Mouse (Mus musculus): Measurements from ENCODE around the gene Rsph4a. TPM values are rescaled to one million over a fixed set of nuclear protein-coding genes. Genes with fewer than 3 reads are reported as not detected.

The Rsph4a gene
- polyA plus RNA-seq, 2 experiments: not detected

GRCm38 (mm10) chr10:33905489-33905888 is 578 bp downstream of the Rsph4a start:
- no peak for ATAC-seq (ENCODE audit: insufficient read depth)
- 7% methylated on average over 6 of the region's 6 CpGs for WGBS (ENCODE audit: insufficient replicate concordance)
- H3K4me1 ChIP-seq (replicated peaks; ENCODE audit: control insufficient read depth in 2 of 2, insufficient read depth in 2 of 2, low read length in 1 of 2): no peaks in the 10 kb centered on the region
- no peak for DNase-seq (ENCODE audit: low read depth in 3 of 3, low spot score in 3 of 3)
- peak overlapping the region; percentile 44; the same call in 1 of the 2 replicates for H3K4me2 ChIP-seq (ENCODE audit: low read depth)
- TF ChIP-seq CTCF (IDR thresholded peaks at IDR 0.05; ENCODE audit: low read depth) (no peak), EP300 (IDR thresholded peaks at IDR 0.05; ENCODE audit: low read depth) (no peak)
- no peak overlapping the region for H3K27ac ChIP-seq
- H3K4me3 ChIP-seq (ENCODE audit: insufficient read depth in 1 of 2, low read depth in 2 of 2, low read length in 2 of 2): no peak overlapping the region
- H3K9ac ChIP-seq (replicated peaks): no peak overlapping the region
- H3K36me3 ChIP-seq (replicated peaks; ENCODE audit: control insufficient read depth, insufficient read depth, low read depth): no peaks in the 10 kb centered on the region
- no peaks in the 10 kb centered on the region for H3K27me3 ChIP-seq (ENCODE audit: control insufficient read depth, insufficient read depth, low read length)
- no peaks in the 10 kb centered on the region for H3K9me3 ChIP-seq (ENCODE audit: control insufficient read depth, low read length)

GRCm38 (mm10) chr10:33940702-33941101 is 35.8 kb downstream of the Rsph4a start:
- DNase-seq (ENCODE audit: low read depth in 3 of 3, low spot score in 3 of 3) (no peak), ATAC-seq (ENCODE audit: insufficient read depth) (no peak)
- Histone ChIP-seq H3K9me3 (ENCODE audit: control insufficient read depth, low read length) (no peaks in the 10 kb centered on the region), H3K4me1 (replicated peaks; ENCODE audit: control insufficient read depth in 2 of 2, insufficient read depth in 2 of 2, low read length in 1 of 2) (peaks cover 0 to 3% of the 10 kb centered on the region in 2 experiments; a peak in 1 of 4 replicates), H3K9ac (replicated peaks) (no peak overlapping the region), H3K4me2 (ENCODE audit: low read depth) (no peak overlapping the region), H3K27ac (no peak overlapping the region), H3K36me3 (replicated peaks; ENCODE audit: control insufficient read depth, insufficient read depth, low read depth) (peaks cover 28% of the 10 kb centered on the region), H3K4me3 (ENCODE audit: insufficient read depth in 1 of 2, low read depth in 2 of 2, low read length in 2 of 2) (no peak overlapping the region), H3K27me3 (ENCODE audit: control insufficient read depth, insufficient read depth, low read length) (no peaks in the 10 kb centered on the region)
- TF ChIP-seq CTCF (IDR thresholded peaks at IDR 0.05; ENCODE audit: low read depth): no peak
- no peak for TF ChIP-seq EP300 (IDR thresholded peaks at IDR 0.05; ENCODE audit: low read depth)

- Histone ChIP-seq H3K9ac (replicated peaks) (no peak overlapping the region), H3K36me3 (replicated peaks; ENCODE audit: control insufficient read depth, insufficient read depth, low read depth) (peaks cover 21% of the 10 kb centered on the region)
These were observed 40.5 kb downstream of the Rsph4a start for GRCm38 (mm10) chr10:33945390-33945789.

GRCm38 (mm10) chr10:33946336-33946735 is 41.4 kb downstream of the Rsph4a start:
- TF ChIP-seq EP300 (IDR thresholded peaks at IDR 0.05; ENCODE audit: low read depth) (no peak), CTCF (IDR thresholded peaks at IDR 0.05; ENCODE audit: low read depth) (no peak)

More at GRCm38 (mm10) chr10:33945390-33945789, 40.5 kb downstream of the Rsph4a start:
- H3K4me3 ChIP-seq (ENCODE audit: insufficient read depth in 1 of 2, low read depth in 2 of 2, low read length in 2 of 2): no peak overlapping the region
- peaks cover 0 to 7% of the 10 kb centered on the region in 2 experiments; a peak in 3 of 4 replicates for H3K4me1 ChIP-seq (replicated peaks; ENCODE audit: control insufficient read depth in 2 of 2, insufficient read depth in 2 of 2, low read length in 1 of 2)
- no peak overlapping the region for H3K27ac ChIP-seq
- H3K9me3 ChIP-seq (ENCODE audit: control insufficient read depth, low read length): no peaks in the 10 kb centered on the region
- 72% methylated on average over 3 of the region's 3 CpGs for WGBS (ENCODE audit: insufficient replicate concordance)
- no peak overlapping the region for H3K4me2 ChIP-seq (ENCODE audit: low read depth)
- TF ChIP-seq EP300 (IDR thresholded peaks at IDR 0.05; ENCODE audit: low read depth) (no peak), CTCF (IDR thresholded peaks at IDR 0.05; ENCODE audit: low read depth) (no peak)
- no peak for ATAC-seq (ENCODE audit: insufficient read depth)
- no peak for DNase-seq (ENCODE audit: low read depth in 3 of 3, low spot score in 3 of 3)
- H3K27me3 ChIP-seq (ENCODE audit: control insufficient read depth, insufficient read depth, low read length): no peaks in the 10 kb centered on the region

GRCm38 (mm10) chr10:33950803-33951583 is 46.1 kb downstream of the Rsph4a start, which contains the start of gene Zup1:
Gene Zup1 (minus strand): TSS chr10:33951269.
- Histone ChIP-seq H3K9me3 (ENCODE audit: control insufficient read depth, low read length) (no peaks in the 10 kb centered on the region), H3K36me3 (replicated peaks; ENCODE audit: control insufficient read depth, insufficient read depth, low read depth) (peaks cover 8% of the 10 kb centered on the region; the same call in 1 of the 2 replicates), H3K9ac (replicated peaks) (peak within 1 kb of the TSS; percentile 97), H3K4me1 (replicated peaks; ENCODE audit: control insufficient read depth in 2 of 2, insufficient read depth in 2 of 2, low read length in 1 of 2) (peaks cover 0 to 5% of the 10 kb centered on the region in 2 experiments; a peak in 3 of 4 replicates), H3K4me2 (ENCODE audit: low read depth) (peak within 1 kb of the TSS; percentile 75), H3K27ac (peak within 1 kb of the TSS; percentile 80), H3K27me3 (ENCODE audit: control insufficient read depth, insufficient read depth, low read length) (no peaks in the 10 kb centered on the region), H3K4me3 (ENCODE audit: insufficient read depth in 1 of 2, low read depth in 2 of 2, low read length in 2 of 2) (peak within 1 kb of the TSS; percentile 96 to 99)
- TF ChIP-seq EP300 (IDR thresholded peaks at IDR 0.05; ENCODE audit: low read depth) (no peak), CTCF (IDR thresholded peaks at IDR 0.05; ENCODE audit: low read depth) (no peak)
- WGBS (ENCODE audit: insufficient replicate concordance): 2% methylated on average over 42 of the region's 42 CpGs
- DNase-seq (ENCODE audit: low read depth in 3 of 3, low spot score in 3 of 3): peak; percentile 77 to 80 (median 78)
- peak; percentile 94 for ATAC-seq (ENCODE audit: insufficient read depth)

More at GRCm38 (mm10) chr10:33946336-33946735, 41.4 kb downstream of the Rsph4a start:
- WGBS (ENCODE audit: insufficient replicate concordance): 75% methylated on average over 2 of the region's 2 CpGs
- no peaks in the 10 kb centered on the region for H3K27me3 ChIP-seq (ENCODE audit: control insufficient read depth, insufficient read depth, low read length)
- H3K9ac ChIP-seq (replicated peaks): no peak overlapping the region
- no peak for DNase-seq (ENCODE audit: low read depth in 3 of 3, low spot score in 3 of 3)
- H3K4me3 ChIP-seq (ENCODE audit: insufficient read depth in 1 of 2, low read depth in 2 of 2, low read length in 2 of 2): no peak overlapping the region
- no peaks in the 10 kb centered on the region for H3K9me3 ChIP-seq (ENCODE audit: control insufficient read depth, low read length)
- peaks cover 21% of the 10 kb centered on the region for H3K36me3 ChIP-seq (replicated peaks; ENCODE audit: control insufficient read depth, insufficient read depth, low read depth)
- H3K27ac ChIP-seq: no peak overlapping the region
- peaks cover 0 to 7% of the 10 kb centered on the region in 2 experiments; a peak in 3 of 4 replicates for H3K4me1 ChIP-seq (replicated peaks; ENCODE audit: control insufficient read depth in 2 of 2, insufficient read depth in 2 of 2, low read length in 1 of 2)
- ATAC-seq (ENCODE audit: insufficient read depth): no peak
- no peak overlapping the region for H3K4me2 ChIP-seq (ENCODE audit: low read depth)

Measured in liver, embryonic 14.5 days (tissue).